Mouse (Mus musculus) retina, postnatal 7 days (tissue): ENCODE measurements at regions not wholly inside any gene's neighbourhood (a gene's known extent, or its start where the extent isn't known, plus 50 kb on each side); places are given as distances from the start of the nearest gene placed in this dataset.
"Not testable (repeated sequence)": the region's sequence is repeated elsewhere in the genome, so short reads cannot be mapped to it uniquely, and the experiment has no call there.

Source experiments
- DNase-seq: peaks from one replicate; pipeline ENCODE4 v3.0.0-alpha.2; 2012; ENCODE audit warnings: low read depth, low spot score

- DNase-seq = no peak
Measured at GRCm38 (mm10) chr1:80969927-80970326, 106.8 kb upstream of the Nyap2 start.

GRCm38 (mm10) chr1:80969194-80969593, 107.6 kb upstream of the Nyap2 start:
- DNase-seq = no peak

GRCm38 (mm10) chr1:80965792-80966191, 111.0 kb upstream of the Nyap2 start:
- DNase-seq = no peak

DNA sequence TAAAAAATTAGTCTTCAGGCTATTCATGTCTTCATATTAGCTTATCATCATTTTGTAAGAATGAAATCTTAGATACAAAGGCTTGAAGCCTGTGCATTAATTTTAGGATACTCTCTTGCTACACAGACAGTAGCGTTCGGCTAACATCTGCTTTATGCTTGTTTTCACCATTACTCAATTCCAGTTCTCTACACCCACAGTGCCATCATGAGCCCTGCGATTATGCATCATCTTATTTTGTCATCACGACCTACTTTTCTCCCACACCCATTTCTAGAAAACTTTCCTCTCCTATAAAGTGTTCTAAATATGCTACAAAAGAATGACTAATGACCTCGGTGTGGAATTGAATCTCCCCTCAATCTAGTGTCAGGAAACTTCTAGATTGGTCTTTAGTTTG, 112.4 kb upstream of the Nyap2 start:
- no peak for DNase-seq

DNA sequence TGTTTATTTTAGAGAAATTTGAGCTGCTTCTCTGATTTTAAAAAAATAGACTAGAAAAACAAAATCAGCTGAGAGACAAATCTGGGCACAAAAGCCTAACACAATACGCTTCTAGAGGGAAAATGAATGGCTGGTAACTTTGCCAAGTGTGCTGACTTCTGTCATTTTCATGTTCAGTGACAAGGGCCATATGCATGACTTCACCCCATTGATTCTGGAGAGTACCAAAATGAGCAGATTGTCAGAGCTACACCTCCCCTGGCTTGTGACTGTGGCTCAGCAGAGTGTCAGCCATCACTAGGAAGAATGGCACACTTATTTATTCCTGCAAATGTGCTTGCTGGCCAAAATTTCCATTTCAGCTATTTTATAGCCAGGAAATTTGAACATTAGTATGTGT, 112.9 kb upstream of the Nyap2 start:
- DNase-seq = no peak

GRCm38 (mm10) chr1:80950406-80950805, 126.3 kb upstream of the Nyap2 start:
- DNase-seq = no peak

GRCm38 (mm10) chr1:80946049-80946448, 130.7 kb upstream of the Nyap2 start:
- not testable (repeated sequence) for DNase-seq

GRCm38 (mm10) chr1:80939372-80939771, 137.4 kb upstream of the Nyap2 start:
- DNase-seq = no peak

GRCm38 (mm10) chr1:80899281-80899680, 141.0 kb upstream of the Dock10 start:
- no peak for DNase-seq

- no peak for DNase-seq
Measured at GRCm38 (mm10) chr1:80874140-80874849, 116.0 kb upstream of the Dock10 start.

DNA sequence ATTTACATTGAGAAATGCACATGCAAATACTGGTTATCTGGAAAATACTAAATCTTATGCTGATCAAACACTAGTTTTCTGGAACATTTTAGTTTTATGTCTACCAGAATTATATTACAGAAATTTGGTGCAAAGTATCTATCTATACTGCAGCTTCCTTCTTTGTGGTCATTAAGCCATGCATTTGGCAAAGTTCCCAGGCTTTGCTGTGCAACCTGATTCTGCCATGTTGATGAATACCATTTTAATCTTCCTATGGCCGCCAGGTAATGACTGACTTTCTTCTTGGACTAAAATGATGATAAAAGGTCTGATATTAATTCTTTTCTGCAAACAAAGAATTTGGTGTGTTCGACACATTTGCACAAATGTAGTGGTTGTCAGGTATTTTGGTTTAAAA, 115.3 kb upstream of the Dock10 start:
- DNase-seq = no peak

GRCm38 (mm10) chr1:80868805-80869204, 110.5 kb upstream of the Dock10 start:
- DNase-seq = no peak

DNA sequence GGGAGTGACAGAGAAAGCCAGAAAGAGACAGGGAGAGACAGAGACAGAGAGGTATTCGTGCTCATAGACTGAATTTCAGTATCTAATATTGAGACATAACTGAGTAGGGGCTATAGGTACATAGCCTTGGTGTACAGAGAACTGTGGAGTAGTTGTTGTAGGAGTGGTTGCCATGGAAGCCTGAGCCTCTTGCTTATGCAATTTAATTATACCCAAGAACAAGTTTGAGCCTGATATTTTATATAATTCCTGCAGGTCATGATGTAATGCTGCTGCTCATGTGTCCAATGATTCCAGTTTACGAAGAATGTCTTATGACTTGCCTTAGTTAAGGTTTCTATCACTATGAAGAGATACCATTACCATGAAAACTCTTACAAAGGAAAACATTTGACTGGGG, 98.7 kb upstream of the Dock10 start:
- no peak for DNase-seq

GRCm38 (mm10) chr1:80854945-80855656, 96.8 kb upstream of the Dock10 start:
- DNase-seq = no peak

GRCm38 (mm10) chr1:80854289-80854701, 96.0 kb upstream of the Dock10 start:
- DNase-seq = no peak

DNA sequence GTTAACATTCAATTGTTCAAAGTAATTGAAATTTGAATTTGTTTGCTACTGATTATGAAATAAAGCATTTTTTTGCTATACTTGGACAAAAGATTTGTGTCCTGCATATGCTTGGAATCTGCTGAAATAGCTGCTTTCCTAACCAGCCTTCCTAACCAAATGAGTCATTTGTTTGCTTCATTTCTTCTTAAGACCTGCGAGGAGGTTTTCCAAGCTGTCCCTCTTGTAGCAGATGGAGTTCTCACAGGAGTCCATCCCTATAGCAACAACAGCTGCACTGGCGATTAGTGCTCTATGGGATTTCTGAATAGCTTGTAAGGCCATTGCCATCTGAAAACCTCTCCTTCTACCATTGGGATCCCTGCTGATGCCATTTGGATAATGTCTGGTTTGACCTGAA, 94.4 kb upstream of the Dock10 start:
- DNase-seq = no peak

- DNase-seq = peak; percentile 25
Measured at GRCm38 (mm10) chr1:80830196-80830794, 72.0 kb upstream of the Dock10 start.

DNA sequence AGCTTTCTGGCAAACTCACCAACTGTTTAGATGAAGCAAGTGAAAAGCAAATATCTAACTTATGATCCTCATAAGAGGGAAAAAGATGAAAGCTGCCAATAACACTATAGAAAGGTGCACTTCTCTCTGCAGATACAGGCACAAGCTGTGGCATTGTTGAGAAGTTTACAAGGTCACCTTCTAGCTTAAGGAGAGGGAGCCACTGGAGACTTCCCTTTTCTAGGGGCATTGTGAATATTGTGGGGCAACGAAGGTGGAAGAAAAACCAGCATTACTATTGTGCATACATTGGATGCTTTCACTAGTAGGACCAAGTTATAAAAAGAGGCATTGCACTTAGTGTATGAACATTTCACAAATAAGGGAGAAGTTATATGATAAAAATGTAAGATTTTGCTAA, 68.1 kb upstream of the Dock10 start:
- no peak for DNase-seq

DNA sequence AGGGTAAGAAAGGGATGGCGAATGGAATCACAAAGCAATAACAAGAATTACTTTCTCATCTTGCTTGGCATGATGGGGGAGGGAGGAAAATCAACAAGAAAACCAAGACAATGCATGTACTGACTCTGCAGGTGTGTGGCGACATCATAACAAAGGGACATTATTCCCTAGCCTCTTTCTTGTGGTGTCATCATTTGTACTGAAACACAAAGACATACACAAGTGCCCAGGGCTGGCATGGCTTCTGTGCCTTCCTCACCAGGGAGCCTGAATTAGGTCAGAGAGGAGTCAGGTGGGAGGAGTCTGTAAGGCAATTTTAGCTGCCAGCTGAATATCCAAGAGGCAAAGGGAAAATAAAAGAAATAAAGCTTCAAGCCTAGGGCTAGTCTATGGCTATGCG, 65.6 kb upstream of the Dock10 start:
- no peak for DNase-seq

- no peak for DNase-seq
Measured at GRCm38 (mm10) chr1:80822185-80822584, 63.9 kb upstream of the Dock10 start.

- no peak for DNase-seq
Measured at GRCm38 (mm10) chr1:80812906-80813305, 54.6 kb upstream of the Dock10 start.
